Mouse (Mus musculus): Measurements from ENCODE around the gene Odf3b.
A peak's percentile ranks its signal among the peaks of the same experiment; 100 is the strongest.

Odf3b gene

DNA sequence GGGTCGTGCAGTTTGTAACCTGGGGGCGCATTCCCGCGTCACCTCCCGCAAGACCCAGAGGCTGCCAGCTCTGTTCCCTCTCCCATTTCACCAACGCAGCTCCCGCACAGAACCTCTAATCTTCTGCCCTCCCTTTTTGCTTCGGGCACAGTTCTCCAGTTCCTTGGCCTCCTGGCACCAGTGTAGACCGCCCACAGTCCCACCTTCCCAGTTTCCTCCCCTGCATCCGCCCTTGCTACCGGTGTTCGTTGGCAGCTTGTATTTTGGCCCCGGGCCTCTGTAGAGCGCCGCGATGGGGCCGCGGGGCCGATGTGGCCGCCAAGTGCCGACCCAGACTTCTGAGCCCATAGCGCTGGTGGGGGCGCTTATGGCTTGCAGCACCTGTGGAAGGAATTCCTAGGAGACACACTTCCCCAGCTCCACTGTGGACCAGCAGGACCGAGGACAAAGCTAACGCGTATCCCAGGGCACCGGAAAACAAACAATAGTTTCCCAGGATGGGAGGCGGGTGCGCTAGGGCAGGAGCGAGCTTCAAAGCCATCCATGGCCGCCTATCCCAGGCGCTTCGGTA, at the start of gene Odf3b:
Odf3b (minus strand) TSS at position 452 of the 571 bp plus-strand sequence.
- DNase-seq (ENCODE audit: low spot score) = no peak

DNA sequence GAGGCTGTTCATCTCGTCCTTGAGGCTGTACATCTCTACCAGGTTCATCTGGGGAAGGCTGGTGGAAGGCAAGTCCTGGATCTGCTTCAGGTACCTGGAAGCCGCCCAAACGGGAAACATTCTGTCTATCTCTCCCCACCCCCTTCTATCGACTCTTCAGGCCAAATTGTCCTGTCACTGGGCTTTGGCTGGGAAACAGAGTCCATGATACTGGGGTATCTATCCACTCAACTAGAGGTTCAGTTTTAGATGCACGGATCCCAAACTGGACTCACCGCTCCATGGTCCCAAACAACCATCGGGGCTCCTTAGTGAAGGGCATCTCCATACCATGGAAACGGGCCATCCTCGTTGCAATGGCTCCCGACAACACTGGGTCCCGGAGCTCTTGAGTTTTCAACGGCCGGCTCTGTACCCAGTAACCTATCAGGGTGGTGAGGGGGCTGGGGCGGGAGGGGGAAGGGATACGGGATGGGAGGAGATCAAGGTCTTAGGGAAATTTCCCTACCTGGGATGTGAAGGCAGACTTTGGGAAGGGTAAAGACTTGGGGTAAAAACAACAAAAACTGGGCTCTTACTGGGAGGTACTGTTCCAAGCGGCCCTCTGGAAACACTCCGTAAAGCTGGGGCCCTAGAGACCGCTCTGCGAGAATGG, 49.2 kb upstream of the Odf3b start:
- no peak for DNase-seq (ENCODE audit: low spot score)

DNA sequence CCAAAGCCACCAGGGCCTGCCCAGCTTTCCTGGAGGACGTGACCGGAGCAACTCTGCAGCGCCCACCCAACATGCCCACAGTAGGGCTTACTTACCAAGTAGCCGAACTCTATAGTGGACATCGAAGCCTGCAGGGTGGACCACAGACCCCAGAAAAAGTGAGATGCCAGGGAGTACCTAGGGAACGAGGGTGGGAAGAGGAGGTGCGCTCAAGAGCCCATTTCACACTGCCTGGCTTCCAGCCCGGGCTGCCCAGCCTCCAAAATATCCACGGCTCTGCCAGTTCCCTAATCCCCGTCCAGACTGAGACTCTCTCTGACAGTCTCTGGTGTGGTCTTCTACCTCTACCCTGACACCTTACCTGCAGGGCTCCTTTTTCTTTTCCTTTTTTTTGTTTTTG, 47.6 kb upstream of the Odf3b start:
- no peak for DNase-seq (ENCODE audit: low spot score)

GRCm38 (mm10) chr15:89425711-89426121, 46.6 kb upstream of the Odf3b start, which contains the start of gene Cpt1b:
Gene Cpt1b, minus strand, starts transcription at chr15:89425863.
- DNase-seq (ENCODE audit: low spot score) = no peak

GRCm38 (mm10) chr15:89424621-89425020, 45.5 kb upstream of the Odf3b start:
- no peak for DNase-seq (ENCODE audit: low spot score)

DNA sequence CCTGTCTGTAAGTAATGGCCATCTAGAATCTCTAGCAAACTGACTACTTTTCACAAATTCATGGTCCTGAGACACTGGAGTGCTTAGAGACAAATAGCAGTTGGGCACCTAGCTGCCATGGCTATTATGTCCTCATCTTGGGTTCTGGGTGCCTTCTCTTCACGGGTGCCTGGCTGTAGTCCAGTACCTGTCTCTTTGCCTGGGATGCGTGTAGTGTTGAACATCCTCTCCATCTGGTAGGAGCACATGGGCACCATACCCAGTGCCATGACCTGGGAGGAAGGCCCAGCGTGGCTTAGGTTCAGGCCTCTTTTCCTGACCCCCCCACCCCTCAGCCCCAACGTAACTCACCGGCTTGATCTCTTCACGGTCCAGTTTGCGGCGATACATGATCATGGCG, 42.9 kb upstream of the Odf3b start:
- no peak for DNase-seq (ENCODE audit: low spot score)

DNA sequence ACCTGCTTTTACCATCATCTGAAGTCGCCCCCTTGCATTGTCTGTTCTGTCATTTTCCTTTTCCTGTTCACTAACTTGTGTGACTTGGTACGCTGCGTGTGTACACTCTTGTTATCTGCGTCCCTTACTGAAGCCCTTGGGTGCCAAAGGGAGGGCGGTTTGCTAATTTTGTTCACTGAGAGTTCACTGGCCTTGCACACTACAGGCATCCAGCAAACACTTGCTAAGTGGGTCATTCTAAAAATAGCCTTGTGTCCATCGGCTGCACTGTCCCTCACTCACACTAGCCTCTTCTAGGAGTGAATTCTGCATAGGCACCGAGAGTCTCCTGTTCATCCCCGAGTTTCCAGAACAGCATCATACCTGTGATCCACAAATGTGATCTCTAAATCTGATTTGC, 36.2 kb upstream of the Odf3b start:
- DNase-seq (ENCODE audit: low spot score) = no peak

DNA sequence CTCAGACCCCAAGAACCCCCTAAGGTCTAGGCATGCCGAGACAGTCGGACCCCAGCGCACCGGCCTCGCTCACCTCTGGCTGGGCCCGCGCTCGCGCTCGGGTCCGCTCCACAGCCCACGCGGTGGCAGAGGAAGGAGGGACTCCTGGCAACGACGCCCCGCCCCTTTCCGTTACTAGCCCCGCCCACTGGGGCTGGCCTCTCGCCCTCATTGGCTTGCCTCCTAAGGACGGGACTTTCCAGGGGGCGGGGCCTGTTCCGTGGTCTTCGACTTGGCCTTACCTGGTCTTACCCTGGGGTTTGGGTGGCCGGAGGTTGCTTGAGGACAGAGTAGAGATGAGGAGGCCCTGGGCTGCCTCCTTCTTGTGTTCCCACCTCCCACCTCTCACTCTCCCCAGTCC, 31.0 kb upstream of the Odf3b start, which contains the start of gene Syce3:
Syce3 (minus strand) TSS at position 386 of the 400 bp plus-strand sequence.
- DNase-seq (ENCODE audit: low spot score) = no peak

DNA sequence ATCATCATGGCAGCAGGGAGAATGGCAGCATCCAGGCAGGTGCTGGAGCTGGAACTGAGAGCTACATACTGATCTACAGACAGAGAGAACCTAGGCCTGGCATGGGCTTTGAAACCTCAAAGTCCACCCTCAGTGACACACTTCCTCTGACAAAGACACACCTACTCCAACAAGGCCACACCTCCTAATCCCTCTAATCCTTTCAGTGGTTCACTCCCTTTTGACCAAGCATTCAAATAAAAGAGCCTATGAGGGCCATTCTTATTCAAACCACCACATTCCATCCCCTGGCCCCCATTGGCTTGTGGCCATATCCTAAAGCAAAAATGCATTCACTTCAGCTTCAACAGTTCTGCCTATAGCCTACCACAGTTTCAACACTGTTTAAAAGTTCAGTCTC, 27.6 kb upstream of the Odf3b start:
- no peak for DNase-seq (ENCODE audit: low spot score)

- no peak for DNase-seq (ENCODE audit: low spot score)
Measured at GRCm38 (mm10) chr15:89404831-89405623, 25.9 kb upstream of the Odf3b start.

DNA sequence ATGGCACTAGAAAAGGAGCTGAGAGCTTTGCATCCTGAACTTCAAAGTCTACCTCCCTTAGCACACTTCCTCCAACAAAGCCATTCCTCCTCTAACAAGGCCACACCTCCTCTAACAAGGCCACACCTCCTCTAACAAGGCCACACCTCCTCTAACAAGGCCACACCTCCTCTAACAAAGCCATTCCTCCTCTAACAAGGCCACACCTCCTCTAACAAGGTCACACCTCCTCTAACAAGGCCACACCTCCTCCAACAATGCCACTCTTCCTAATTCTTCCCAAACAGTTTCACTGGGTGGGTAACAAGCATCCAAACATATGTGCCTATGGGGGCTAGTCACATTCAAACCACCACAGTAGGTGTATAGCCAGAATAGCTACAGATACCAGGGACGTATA, 23.4 kb upstream of the Odf3b start:
- no peak for DNase-seq (ENCODE audit: low spot score)

DNA sequence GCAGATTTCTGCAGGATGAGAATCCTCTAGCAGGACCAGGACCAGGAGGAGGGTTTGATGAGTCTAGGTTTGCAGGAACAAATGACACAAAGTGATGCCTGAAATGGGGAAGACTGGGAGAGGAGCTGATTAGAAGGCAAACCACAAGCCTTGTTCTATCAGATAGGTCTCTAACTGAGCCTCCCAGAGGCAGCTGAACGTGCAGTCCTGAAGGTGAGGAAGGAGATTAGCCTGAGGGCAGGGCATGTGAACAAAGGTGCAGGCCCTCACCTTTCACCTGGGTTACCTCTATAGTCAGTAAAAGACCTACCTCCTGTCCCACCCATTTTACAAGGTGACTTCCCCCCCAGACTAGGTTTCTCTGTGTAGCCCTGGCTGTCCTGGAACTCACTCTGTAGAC, 20.6 kb upstream of the Odf3b start:
- no peak for DNase-seq (ENCODE audit: low spot score)

DNA sequence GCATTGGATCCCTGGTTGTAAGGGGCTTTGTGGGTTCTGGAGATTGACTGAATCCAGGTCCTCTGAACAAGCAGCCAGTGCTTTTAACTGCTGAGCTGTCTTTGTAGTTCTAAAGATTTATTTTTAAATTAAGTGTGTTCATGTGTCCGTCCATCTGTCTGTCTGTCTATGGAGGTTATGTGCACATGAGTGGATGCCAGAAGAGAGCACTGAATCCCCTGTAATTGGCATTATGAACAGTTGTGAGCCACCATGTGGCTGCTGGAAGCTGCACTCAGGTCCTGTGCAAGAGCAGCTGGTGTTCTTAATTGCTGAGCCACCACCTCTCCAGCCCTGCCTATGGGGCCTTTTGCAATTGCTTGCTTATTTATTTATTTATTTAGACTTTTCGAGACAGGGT, 19.1 kb upstream of the Odf3b start:
- DNase-seq (ENCODE audit: low spot score) = no peak

GRCm38 (mm10) chr15:89396883-89397282, 17.8 kb upstream of the Odf3b start:
- no peak for DNase-seq (ENCODE audit: low spot score)

GRCm38 (mm10) chr15:89390081-89390480, 11.0 kb upstream of the Odf3b start:
- DNase-seq (ENCODE audit: low spot score) = no peak

DNA sequence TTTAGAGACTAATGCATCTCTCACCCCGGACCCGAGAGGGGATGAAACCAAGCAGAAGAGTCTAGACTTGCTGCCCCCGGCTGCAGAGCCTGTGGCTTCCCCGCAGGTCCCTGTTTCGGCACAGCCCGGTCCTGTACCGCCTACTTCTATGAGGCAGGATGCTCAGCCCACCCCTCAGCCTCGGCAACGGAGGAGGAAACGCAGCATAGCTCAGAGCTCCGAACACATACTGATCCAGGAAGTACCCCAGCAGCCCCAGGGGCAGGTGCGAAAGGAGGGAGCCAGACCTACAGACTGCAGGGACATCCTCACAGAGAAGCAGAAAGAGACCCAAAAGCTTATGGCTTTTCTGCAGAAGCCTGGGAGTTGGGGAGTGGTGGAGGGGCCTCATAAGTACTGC, 8.0 kb upstream of the Odf3b start:
- no peak for DNase-seq (ENCODE audit: low spot score)

DNA sequence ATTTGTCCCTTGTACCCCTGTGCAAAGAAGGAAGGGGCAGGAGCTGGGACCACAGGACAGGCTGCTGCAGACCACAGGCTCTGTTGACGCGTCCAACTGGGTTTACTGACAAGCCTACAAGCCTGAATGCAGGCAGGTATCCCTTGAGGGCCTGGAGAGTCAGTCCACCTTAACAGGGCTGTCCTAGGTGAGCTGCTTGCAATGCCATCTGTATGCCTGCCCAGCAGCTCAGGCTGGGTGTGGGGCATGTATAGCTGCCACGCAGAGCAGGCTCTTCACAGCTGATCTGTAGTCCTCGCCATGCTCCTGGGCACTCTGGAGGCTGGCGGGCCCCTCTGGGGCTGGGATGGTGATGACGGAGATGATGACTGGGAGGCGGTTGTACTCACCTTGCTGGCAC, 5.5 kb upstream of the Odf3b start, which contains the start of gene Klhdc7b:
Klhdc7b (plus strand) TSS at position 301 of the 400 bp plus-strand sequence.
- DNase-seq (ENCODE audit: low spot score) = no peak

DNA sequence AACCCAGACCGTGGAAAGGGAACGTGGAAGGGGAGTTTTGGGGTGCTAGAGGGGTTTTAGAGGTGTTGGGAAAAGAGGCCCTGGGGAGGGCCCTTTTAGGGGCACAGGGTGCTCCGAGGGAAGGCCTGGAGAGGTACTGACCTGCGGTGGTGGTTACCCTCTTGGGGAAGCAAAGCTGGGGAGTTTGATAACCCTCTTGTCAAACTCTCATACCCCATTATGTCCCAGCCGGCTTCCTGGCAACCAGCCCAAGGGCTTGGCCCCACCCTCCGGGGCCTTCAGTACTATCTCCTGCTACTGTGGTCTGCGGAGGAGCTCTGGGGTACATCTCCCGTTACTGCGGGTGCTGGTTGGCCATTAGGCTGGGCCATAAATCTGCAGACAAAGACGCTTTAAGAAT, 347 bp upstream of the Odf3b start:
- DNase-seq (ENCODE audit: low spot score) = peak; percentile 45

GRCm38 (mm10) chr15:89377938-89378828, 899 bp downstream of the Odf3b start:
- DNase-seq (ENCODE audit: low spot score) = no peak

GRCm38 (mm10) chr15:89377362-89377761, 1.7 kb downstream of the Odf3b start:
- DNase-seq (ENCODE audit: low spot score) = no peak

- DNase-seq (ENCODE audit: low spot score) = no peak
Measured at GRCm38 (mm10) chr15:89376957-89377356, 2.1 kb downstream of the Odf3b start, which contains the start of gene Tymp. Gene Tymp, minus strand, starts transcription at chr15:89377039.

DNA sequence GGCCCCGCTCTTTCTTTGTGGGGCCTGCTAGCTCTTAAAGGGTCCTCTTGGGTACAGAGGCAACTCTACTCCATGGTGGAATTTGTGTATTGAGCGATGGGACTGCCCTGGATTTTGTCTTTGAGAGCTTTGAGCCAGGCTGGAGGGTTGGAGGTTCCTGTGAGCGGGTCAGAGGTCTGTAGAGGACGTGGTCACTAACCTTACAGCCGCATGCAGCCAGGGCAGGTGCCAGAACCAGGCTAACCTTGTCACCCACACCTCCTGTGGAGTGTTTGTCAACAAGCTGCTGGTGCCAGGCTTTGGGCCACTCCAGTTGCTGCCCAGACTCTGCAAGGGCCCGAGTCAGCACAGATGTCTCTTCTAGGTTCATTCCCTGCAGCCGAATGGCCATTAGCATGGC, 3.0 kb downstream of the Odf3b start:
- no peak for DNase-seq (ENCODE audit: low spot score)
